Mouse (Mus musculus): ENCODE measurements around the gene Cited2.
A peak's percentile ranks its signal among the peaks of the same experiment; 100 is the strongest.

The Cited2 gene

GRCm38 (mm10) chr10:17723871-17724741 lies 1.1 kb downstream of the Cited2 start:
- peak; percentile 76 for DNase-seq

- peak; percentile 19 to 42 for DNase-seq
These were observed 2.1 kb downstream of the Cited2 start for GRCm38 (mm10) chr10:17725037-17725584.

GRCm38 (mm10) chr10:17725644-17726372 lies 2.8 kb downstream of the Cited2 start:
- peak; percentile 14 to 31 for DNase-seq

GRCm38 (mm10) chr10:17726373-17726720 lies 3.3 kb downstream of the Cited2 start:
- DNase-seq = peak; percentile 44 to 49

- peak; percentile 51 to 58 for DNase-seq
These were observed 4.3 kb downstream of the Cited2 start for GRCm38 (mm10) chr10:17727161-17727925.

GRCm38 (mm10) chr10:17727926-17728279 lies 4.9 kb downstream of the Cited2 start:
- peak; percentile 44 to 78 for DNase-seq

GRCm38 (mm10) chr10:17728711-17729110 lies 5.7 kb downstream of the Cited2 start:
- DNase-seq = no peak

- peak in 1 of 2 experiments; percentile 26 for DNase-seq
These were observed 6.5 kb downstream of the Cited2 start for GRCm38 (mm10) chr10:17729476-17729875.

- peak; percentile 86 to 89 for DNase-seq
These were observed 10.0 kb downstream of the Cited2 start for GRCm38 (mm10) chr10:17733057-17733456.

GRCm38 (mm10) chr10:17742581-17742980 lies 19.6 kb downstream of the Cited2 start:
- no peak for DNase-seq

- no peak for DNase-seq
These were observed 29.5 kb downstream of the Cited2 start for GRCm38 (mm10) chr10:17752478-17752877.

- no peak for DNase-seq
These were observed 36.8 kb downstream of the Cited2 start for GRCm38 (mm10) chr10:17759772-17760171.

- DNase-seq = peak; percentile 4 to 10
These were observed 38.0 kb downstream of the Cited2 start for GRCm38 (mm10) chr10:17760750-17761613.

- no peak for DNase-seq
These were observed 38.6 kb downstream of the Cited2 start for GRCm38 (mm10) chr10:17761652-17762051.

- DNase-seq = no peak
These were observed 39.9 kb downstream of the Cited2 start for GRCm38 (mm10) chr10:17762946-17763345.

GRCm38 (mm10) chr10:17769856-17770255 lies 46.8 kb downstream of the Cited2 start:
- no peak for DNase-seq

- DNase-seq = no peak
These were observed 49.3 kb downstream of the Cited2 start for GRCm38 (mm10) chr10:17772364-17772763.

GRCm38 (mm10) chr10:17774366-17774765 lies 51.3 kb downstream of the Cited2 start:
- no peak for DNase-seq

GRCm38 (mm10) chr10:17775079-17775478 lies 52.1 kb downstream of the Cited2 start:
- DNase-seq = no peak
